Comparison of ENCODE assay signal across 9 mouse cellular contexts in the genomic region with DNA sequence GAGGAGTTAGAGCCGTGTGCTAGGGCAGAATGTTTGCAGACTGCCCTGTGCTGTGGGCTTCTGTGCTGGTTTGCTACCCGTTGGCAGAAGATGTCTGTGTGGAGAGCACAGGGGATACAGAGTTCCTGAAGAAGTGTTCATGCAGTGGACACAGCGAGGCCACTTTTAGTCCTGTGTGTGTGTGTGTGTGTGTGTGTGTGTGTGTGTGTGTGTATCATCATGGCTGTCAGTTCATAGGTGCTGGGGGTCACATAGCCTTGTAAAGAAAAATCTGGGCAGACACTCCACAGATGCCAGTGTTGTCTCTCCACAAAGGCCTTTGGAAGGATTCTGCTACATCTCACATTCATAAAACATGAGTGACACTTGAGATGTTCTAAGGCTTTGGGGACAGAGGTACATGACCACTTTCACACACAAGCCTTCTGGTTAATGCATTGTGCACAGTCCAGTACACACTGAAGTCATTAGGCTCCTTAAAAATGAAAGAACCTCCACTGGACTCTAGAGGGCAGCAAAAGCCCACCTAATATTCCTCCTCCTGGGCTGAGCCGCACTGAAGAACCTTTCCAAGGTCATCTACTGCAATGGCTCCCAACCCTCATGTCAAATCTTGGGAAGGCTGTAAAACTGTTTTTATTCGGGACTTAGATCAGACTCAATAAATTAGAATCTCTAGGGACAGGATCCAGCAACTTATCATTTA. TPM values are rescaled to one million over a fixed set of nuclear protein-coding genes. Genes with fewer than 3 reads are reported as not detected.
DNase-seq lines count a peak whose midpoint lies in the region; ATAC-seq and TF ChIP-seq lines count a peak whose summit lies in the region.
"Had no signal": no experiment of that assay in that cellular context is flagged by ENCODE, and none has a peak within 500 bp of the region (broad histone marks: within the 10 kb centered on the region; RNA-seq: fewer than 3 reads in every experiment).

No protein-coding gene starts in this region.

- peak; percentile 21 for DNase-seq in thymus, adult 2 months
- no peak for DNase-seq in thymus, adult 18-20 months
- peak; percentile 60 for DNase-seq in cerebellum, adult 9-11 months
- peak; percentile 45 to 66 for DNase-seq in frontal cortex, postnatal 36 days (ENCODE audit: low spot score in 2 of 2)
- DNase-seq in left cerebral cortex, postnatal 14 days (ENCODE audit: low spot score in 2 of 2): peak; percentile 55 to 68

- no peaks in the 10 kb centered on the region for H3K27me3 ChIP-seq in thymus, adult 2 months (ENCODE audit: control insufficient read depth, insufficient read depth, low read length)
- no peaks in the 10 kb centered on the region for H3K27me3 ChIP-seq in small intestine, adult 2 months (ENCODE audit: control insufficient read depth, insufficient read depth, low read length)

- H3K27ac ChIP-seq in thymus, adult 2 months (ENCODE audit: control insufficient read depth, insufficient read depth, low read length): no peak overlapping the region
- no peak overlapping the region for H3K27ac ChIP-seq in small intestine, adult 2 months (ENCODE audit: insufficient read depth, low read depth, low read length)

- no peak for TF ChIP-seq POLR2A in thymus, adult 2 months (IDR thresholded peaks at IDR 0.05; ENCODE audit: control insufficient read depth, extremely low read depth, insufficient read depth, low read length, poor library complexity)
- TF ChIP-seq POLR2A in small intestine, adult 2 months (IDR thresholded peaks at IDR 0.05; ENCODE audit: low read depth, low read length): no peak

- no peaks in the 10 kb centered on the region for H3K4me1 ChIP-seq in thymus, adult 2 months (replicated peaks; ENCODE audit: control insufficient read depth, insufficient read depth, low read length)
- no peaks in the 10 kb centered on the region for H3K4me1 ChIP-seq in small intestine, adult 2 months (ENCODE audit: control insufficient read depth, insufficient read depth, insufficient read length, low read length)

- ATAC-seq in inflammation-experienced regulatory T-cells, adult 6 months: peak; percentile 78
- peak; percentile 75 for ATAC-seq in megakaryocyte-erythroid progenitor cell, adult 5-6 weeks (replicated peaks; ENCODE audit: low FRiP score, low TSS enrichment, poor library complexity, severe bottlenecking)

- H3K4me3 ChIP-seq in thymus, adult 2 months (ENCODE audit: control insufficient read depth, insufficient read depth, low read length): no peak overlapping the region
- H3K4me3 ChIP-seq in small intestine, adult 2 months (ENCODE audit: low read depth, low read length): no peak overlapping the region
- H3K4me3 ChIP-seq: myocyte had no signal

- intact Hi-C loops in left cerebral cortex, postnatal 14 days (cut with DNase I): loop anchor here (2.0 to 5.0 kb wide), 2 partner anchors 71 to 88 kb away; partner anchors contain the start of gene Dnajb5

- 47% methylated on average over 5 of the region's 5 CpGs for WGBS in thymus, adult 2 months
- WGBS in small intestine, adult 2 months: 30% methylated on average over 5 of the region's 5 CpGs

- no peak for TF ChIP-seq CTCF in thymus, adult 2 months (IDR thresholded peaks at IDR 0.05; ENCODE audit: borderline replicate concordance, control insufficient read depth, extremely low read depth, insufficient read depth, low read length, poor library complexity)
- TF ChIP-seq CTCF in small intestine, adult 2 months (IDR thresholded peaks at IDR 0.05; ENCODE audit: extremely low read depth, insufficient read length, insufficient replicate concordance, low read depth, low read length): peak; percentile 43; the same call in 1 of the 2 replicates

- H3K36me3 ChIP-seq in thymus, adult 2 months (ENCODE audit: control insufficient read depth, insufficient read depth, low read length): no peaks in the 10 kb centered on the region
- no peaks in the 10 kb centered on the region for H3K36me3 ChIP-seq in small intestine, adult 2 months (ENCODE audit: control insufficient read depth, insufficient read depth, low read length)

RNA-seq across cellular contexts. Expression of gene Fam205c, which starts 2.7 kb away (rescaled TPM):
- polyA plus RNA-seq in thymus, adult 2 months (2012; rRNA removed): not detected in 2 replicates
- polyA plus RNA-seq in inflammation-experienced regulatory T-cells, adult 6 months (2017; shearing (Covaris generic)): not detected
- 1 to 10 TPM; 1.9 to 2.4 TPM for total RNA-seq in left cerebral cortex, postnatal 14 days (2021)
- not detected in 2 replicates for total RNA-seq in megakaryocyte-erythroid progenitor cell, adult 5-6 weeks (2014; fragmentation: Nextera tagmentation)
- not detected in 2 replicates for total RNA-seq in megakaryocyte-erythroid progenitor cell, adult 5-6 weeks (2017)
- polyA plus RNA-seq in small intestine, adult 2 months (2012; rRNA removed): not detected in 2 replicates
- polyA plus RNA-seq: myocyte had no signal

RNA-seq across cellular contexts. Expression of gene Gm12394, which starts 20.2 kb away (rescaled TPM):
- polyA plus RNA-seq in thymus, adult 2 months (2012; rRNA removed): not detected in 2 replicates
- polyA plus RNA-seq in inflammation-experienced regulatory T-cells, adult 6 months (2017; shearing (Covaris generic)): not detected
- 1 to 10 TPM; 2.3 to 2.7 TPM for total RNA-seq in left cerebral cortex, postnatal 14 days (2021)
- total RNA-seq in megakaryocyte-erythroid progenitor cell, adult 5-6 weeks (2014; fragmentation: Nextera tagmentation): not detected in 2 replicates
- total RNA-seq in megakaryocyte-erythroid progenitor cell, adult 5-6 weeks (2017): not detected in 2 replicates
- polyA plus RNA-seq in small intestine, adult 2 months (2012; rRNA removed): not detected in 2 replicates
- polyA plus RNA-seq: myocyte had no signal

RNA-seq across cellular contexts. Expression of gene Fam205a1, which starts 23.1 kb away (rescaled TPM):
- polyA plus RNA-seq in thymus, adult 2 months (2012; rRNA removed): 0.04 TPM in 1 of 2 replicates, not detected in the other
- polyA plus RNA-seq in inflammation-experienced regulatory T-cells, adult 6 months (2017; shearing (Covaris generic)): not detected
- total RNA-seq in left cerebral cortex, postnatal 14 days (2021): under 1 TPM; 0.18 to 0.27 TPM
- total RNA-seq in megakaryocyte-erythroid progenitor cell, adult 5-6 weeks (2014; fragmentation: Nextera tagmentation): 0.94 TPM in 1 of 2 replicates, not detected in the other
- not detected in 2 replicates for total RNA-seq in megakaryocyte-erythroid progenitor cell, adult 5-6 weeks (2017)
- polyA plus RNA-seq in small intestine, adult 2 months (2012; rRNA removed): not detected in 2 replicates
- polyA plus RNA-seq: myocyte had no signal

RNA-seq across cellular contexts. Expression of gene Phf24, which starts 39.7 kb away (rescaled TPM):
- 1.5 and 2.3 TPM in 2 replicates for polyA plus RNA-seq in thymus, adult 2 months (2012; rRNA removed)
- polyA plus RNA-seq in inflammation-experienced regulatory T-cells, adult 6 months (2017; shearing (Covaris generic)): not detected
- total RNA-seq in left cerebral cortex, postnatal 14 days (2021): 100 to 1,000 TPM; 328 to 359 TPM
- total RNA-seq in megakaryocyte-erythroid progenitor cell, adult 5-6 weeks (2014; fragmentation: Nextera tagmentation): not detected in 2 replicates
- total RNA-seq in megakaryocyte-erythroid progenitor cell, adult 5-6 weeks (2017): 0.08 TPM in 1 of 2 replicates, not detected in the other
- polyA plus RNA-seq in small intestine, adult 2 months (2012; rRNA removed): 0.37 and 0.46 TPM in 2 replicates
- polyA plus RNA-seq: myocyte had no signal

Comparison
In these comparisons a context has a peak if more than half of its experiments do, and no peak if none do; other contexts are left out.
1. DNase-seq: peak in thymus, adult 2 months (single experiment), cerebellum, adult 9-11 months (single experiment), frontal cortex, postnatal 36 days (2 of 2) and left cerebral cortex, postnatal 14 days (2 of 2); none in thymus, adult 18-20 months (0 of 2).